Comparison of ENCODE assay signal across 12 mouse cellular contexts in genomic region chr7:100654441-100654840, GRCm38 (mm10). TPM values are rescaled to one million over a fixed set of nuclear protein-coding genes. Genes with fewer than 3 reads are reported as not detected.
DNase-seq lines count a peak whose midpoint lies in the region; ATAC-seq and TF ChIP-seq lines count a peak whose summit lies in the region.
"Had no signal": no experiment of that assay in that cellular context is flagged by ENCODE, and none has a peak within 500 bp of the region (broad histone marks: within the 10 kb centered on the region; RNA-seq: fewer than 3 reads in every experiment).

No protein-coding gene starts in this region.

- 89% methylated on average over 8 of the region's 8 CpGs for WGBS in forebrain, embryonic 13.5 days
- 76% methylated on average over 8 of the region's 8 CpGs for WGBS in hindbrain, embryonic 14.5 days
- 87% methylated on average over 8 of the region's 8 CpGs for WGBS in midbrain, embryonic 16.5 days
- WGBS in kidney, adult 2 months = 89% methylated on average over 8 of the region's 8 CpGs

- H3K9me3 ChIP-seq in forebrain, embryonic 13.5 days (replicated peaks) = no peaks in the 10 kb centered on the region
- no peaks in the 10 kb centered on the region for H3K9me3 ChIP-seq in hindbrain, embryonic 14.5 days (ENCODE audit: control insufficient read depth, low read length)
- no peaks in the 10 kb centered on the region for H3K9me3 ChIP-seq in midbrain, embryonic 16.5 days (replicated peaks; ENCODE audit: control insufficient read depth, low read length, poor library complexity, severe bottlenecking)
- H3K9me3 ChIP-seq: megakaryocyte, embryonic 14.5 days had no signal

- ATAC-seq in forebrain, embryonic 13.5 days = no peak
- ATAC-seq in hindbrain, embryonic 14.5 days (ENCODE audit: low FRiP score) = no peak
- ATAC-seq in midbrain, embryonic 16.5 days = no peak
- ATAC-seq: CD4-positive, CD25-positive, alpha-beta regulatory T cell, adult 4 months had no signal

- H3K27me3 ChIP-seq in forebrain, embryonic 13.5 days = no peaks in the 10 kb centered on the region
- no peaks in the 10 kb centered on the region for H3K27me3 ChIP-seq in hindbrain, embryonic 14.5 days (ENCODE audit: control insufficient read depth, insufficient read depth, low read length)
- H3K27me3 ChIP-seq in midbrain, embryonic 16.5 days (ENCODE audit: control insufficient read depth, insufficient read depth, low read depth, low read length) = no peaks in the 10 kb centered on the region
- no peaks in the 10 kb centered on the region for H3K27me3 ChIP-seq in kidney, adult 2 months (replicated peaks; ENCODE audit: control insufficient read depth, insufficient read depth, low read length)

- no peak for DNase-seq in layer of hippocampus, adult 2 months (ENCODE audit: low spot score in 2 of 2)
- no peak for DNase-seq in layer of hippocampus, adult 11-12 months (ENCODE audit: low spot score)
- DNase-seq in hindbrain, embryonic 14.5 days (ENCODE audit: low spot score) = no peak
- DNase-seq in lung, postnatal 4 days = no peak
- DNase-seq in kidney, adult 2 months = no peak
- no peak for DNase-seq in lung, adult 18-20 months
- DNase-seq: kidney, adult 11 months had no signal

- no peak for TF ChIP-seq CTCF in layer of hippocampus, adult 2 months (conservative IDR thresholded peaks at IDR 0.05)
- no peak for TF ChIP-seq CTCF in kidney, adult 2 months (conservative IDR thresholded peaks at IDR 0.05; ENCODE audit: insufficient read depth, insufficient read length, low read depth, low read length)

- peak overlapping the region; percentile 1; the same call in 1 of the 2 replicates for H3K4me3 ChIP-seq in layer of hippocampus, adult 2 months
- H3K4me3 ChIP-seq in forebrain, embryonic 13.5 days = no peak overlapping the region
- H3K4me3 ChIP-seq in hindbrain, embryonic 14.5 days (replicated peaks; ENCODE audit: low read length) = no peak overlapping the region
- no peak overlapping the region for H3K4me3 ChIP-seq in midbrain, embryonic 16.5 days (ENCODE audit: low read depth, low read length)
- no peak overlapping the region for H3K4me3 ChIP-seq in kidney, adult 2 months (ENCODE audit: insufficient read depth, low read depth, low read length)
- H3K4me3 ChIP-seq: megakaryocyte, embryonic 14.5 days had no signal

- no peak overlapping the region for H3K4me2 ChIP-seq in forebrain, embryonic 13.5 days
- no peak overlapping the region for H3K4me2 ChIP-seq in hindbrain, embryonic 14.5 days (replicated peaks)
- no peak overlapping the region for H3K4me2 ChIP-seq in midbrain, embryonic 16.5 days (ENCODE audit: low read length)
- H3K4me2 ChIP-seq: lung, embryonic 14.5 days had no signal

- H3K27ac ChIP-seq in layer of hippocampus, adult 2 months = peak overlapping the region; percentile 92
- H3K27ac ChIP-seq in forebrain, embryonic 13.5 days = 0 out of 2 replicates have a peak overlapping the region, but pooled peaks have one; percentile 12
- H3K27ac ChIP-seq in hindbrain, embryonic 14.5 days = peak overlapping the region; percentile 71
- H3K27ac ChIP-seq in midbrain, embryonic 16.5 days (ENCODE audit: low read length) = peak overlapping the region; percentile 30; the same call in 1 of the 2 replicates
- no peak overlapping the region for H3K27ac ChIP-seq in kidney, adult 2 months (ENCODE audit: insufficient read depth, low read depth, low read length)

- TF ChIP-seq POLR2A in kidney, adult 2 months (IDR thresholded peaks at IDR 0.05; ENCODE audit: low read depth, low read length) = no peak

- H3K36me3 ChIP-seq in forebrain, embryonic 13.5 days (ENCODE audit: poor library complexity, severe bottlenecking) = no peaks in the 10 kb centered on the region
- 0 out of 2 replicates have a peak, but pooled peaks cover 3% of the 10 kb centered on the region for H3K36me3 ChIP-seq in hindbrain, embryonic 14.5 days (replicated peaks; ENCODE audit: control insufficient read depth, insufficient read depth)
- 0 out of 2 replicates have a peak, but pooled peaks cover 3% of the 10 kb centered on the region for H3K36me3 ChIP-seq in midbrain, embryonic 16.5 days (ENCODE audit: control insufficient read depth, insufficient read depth, low read length)
- H3K36me3 ChIP-seq in kidney, adult 2 months (ENCODE audit: control insufficient read depth, insufficient read depth, low read length) = no peaks in the 10 kb centered on the region

- peaks cover 23% of the 10 kb centered on the region for H3K4me1 ChIP-seq in forebrain, embryonic 13.5 days
- H3K4me1 ChIP-seq in hindbrain, embryonic 14.5 days (replicated peaks; ENCODE audit: control insufficient read depth, insufficient read depth, low read length) = no peaks in the 10 kb centered on the region
- H3K4me1 ChIP-seq in midbrain, embryonic 16.5 days (ENCODE audit: control insufficient read depth, insufficient read depth, low read length) = no peaks in the 10 kb centered on the region; the same call in 1 of the 2 replicates
- no peaks in the 10 kb centered on the region for H3K4me1 ChIP-seq in kidney, adult 2 months (ENCODE audit: control insufficient read depth, insufficient read depth, low read length)

- no peak overlapping the region for H3K9ac ChIP-seq in forebrain, embryonic 13.5 days
- no peak overlapping the region for H3K9ac ChIP-seq in hindbrain, embryonic 14.5 days
- no peak overlapping the region for H3K9ac ChIP-seq in midbrain, embryonic 16.5 days (ENCODE audit: low read depth, low read length)
- H3K9ac ChIP-seq: lung, embryonic 14.5 days had no signal

RNA-seq across cellular contexts. Expression of gene Plekhb1, which starts 7.8 kb away (rescaled TPM):
- 100 to 1,000 TPM; 199 to 203 TPM for total RNA-seq in layer of hippocampus, adult 2 months (2021)
- 3.5 and 3.9 TPM in 2 replicates for polyA plus RNA-seq in forebrain, embryonic 13.5 days (2015; fragmentation: Nextera tagmentation; extraction: Ambion mirVana)
- polyA plus RNA-seq in hindbrain, embryonic 14.5 days (2014; fragmentation: Nextera tagmentation; extraction: Ambion mirVana) = 18.7 and 20.9 TPM in 2 replicates
- polyA plus RNA-seq in midbrain, embryonic 16.5 days (2015; fragmentation: Nextera tagmentation; extraction: Ambion mirVana) = 9.7 and 17.4 TPM in 2 replicates
- 37.3 and 44.9 TPM in 2 replicates for polyA plus RNA-seq in kidney, adult 2 months (2012; rRNA removed)

RNA-seq across cellular contexts. Expression of gene Mrpl48, which starts 46.3 kb away (rescaled TPM):
- total RNA-seq in layer of hippocampus, adult 2 months (2021) = 10 to 100 TPM; 64.8 to 67.1 TPM
- 67.6 and 69.9 TPM in 2 replicates for polyA plus RNA-seq in forebrain, embryonic 13.5 days (2015; fragmentation: Nextera tagmentation; extraction: Ambion mirVana)
- polyA plus RNA-seq in hindbrain, embryonic 14.5 days (2014; fragmentation: Nextera tagmentation; extraction: Ambion mirVana) = 86.0 and 89.5 TPM in 2 replicates
- polyA plus RNA-seq in midbrain, embryonic 16.5 days (2015; fragmentation: Nextera tagmentation; extraction: Ambion mirVana) = 89.4 and 94.0 TPM in 2 replicates
- polyA plus RNA-seq in kidney, adult 2 months (2012; rRNA removed) = 21.0 and 27.5 TPM in 2 replicates

RNA-seq across cellular contexts. Expression of gene Rab6a, which starts 47.2 kb away (rescaled TPM):
- total RNA-seq in layer of hippocampus, adult 2 months (2021) = 100 to 1,000 TPM; 349 to 374 TPM
- polyA plus RNA-seq in forebrain, embryonic 13.5 days (2015; fragmentation: Nextera tagmentation; extraction: Ambion mirVana) = 147 and 152 TPM in 2 replicates
- 321 and 383 TPM in 2 replicates for polyA plus RNA-seq in hindbrain, embryonic 14.5 days (2014; fragmentation: Nextera tagmentation; extraction: Ambion mirVana)
- polyA plus RNA-seq in midbrain, embryonic 16.5 days (2015; fragmentation: Nextera tagmentation; extraction: Ambion mirVana) = 286 and 294 TPM in 2 replicates
- polyA plus RNA-seq in kidney, adult 2 months (2012; rRNA removed) = 21.1 and 21.4 TPM in 2 replicates

RNA-seq across cellular contexts. Expression of gene Fam168a, which starts 52.0 kb away (rescaled TPM):
- 100 to 1,000 TPM; 220 to 229 TPM for total RNA-seq in layer of hippocampus, adult 2 months (2021)
- 80.0 and 85.9 TPM in 2 replicates for polyA plus RNA-seq in forebrain, embryonic 13.5 days (2015; fragmentation: Nextera tagmentation; extraction: Ambion mirVana)
- polyA plus RNA-seq in hindbrain, embryonic 14.5 days (2014; fragmentation: Nextera tagmentation; extraction: Ambion mirVana) = 117 and 124 TPM in 2 replicates
- 100 and 104 TPM in 2 replicates for polyA plus RNA-seq in midbrain, embryonic 16.5 days (2015; fragmentation: Nextera tagmentation; extraction: Ambion mirVana)
- 47.1 and 65.7 TPM in 2 replicates for polyA plus RNA-seq in kidney, adult 2 months (2012; rRNA removed)
